Mouse (Mus musculus) urinary bladder, adult 18-20 months (tissue): ENCODE data around the gene Ranbp3l.
"Not testable (repeated sequence)": the region's sequence is repeated elsewhere in the genome, so short reads cannot be mapped to it uniquely, and the experiment has no call there.

Source experiments
- DNase-seq, 2 experiments: peaks; one replicate each; pipeline ENCODE4 v3.0.0; 2022; ENCODE audit warnings: low spot score in 2 of 2, mixed read lengths in 2 of 2

Gene Ranbp3l

GRCm38 (mm10) chr15:8967573-8968228 lies at the start of gene Ranbp3l:
TSS of gene Ranbp3l (plus strand) at chr15:8967949.
- DNase-seq: no peak

GRCm38 (mm10) chr15:8930061-8930460 lies 37.7 kb upstream of the Ranbp3l start:
- DNase-seq: no peak

GRCm38 (mm10) chr15:8936911-8937310 lies 30.8 kb upstream of the Ranbp3l start:
- no peak for DNase-seq

GRCm38 (mm10) chr15:8940861-8941260 lies 26.9 kb upstream of the Ranbp3l start:
- DNase-seq: no peak

GRCm38 (mm10) chr15:8950856-8951255 lies 16.9 kb upstream of the Ranbp3l start:
- DNase-seq: no peak

GRCm38 (mm10) chr15:8963323-8963722 lies 4.4 kb upstream of the Ranbp3l start:
- DNase-seq: no peak

GRCm38 (mm10) chr15:8968229-8968595 lies 463 bp downstream of the Ranbp3l start:
- DNase-seq: no peak

GRCm38 (mm10) chr15:8969061-8969635 lies 1.4 kb downstream of the Ranbp3l start:
- no peak for DNase-seq

GRCm38 (mm10) chr15:8991211-8991610 lies 23.5 kb downstream of the Ranbp3l start:
- no peak for DNase-seq

- no peak for DNase-seq
These were observed 24.4 kb downstream of the Ranbp3l start for GRCm38 (mm10) chr15:8991859-8992838.

- no peak for DNase-seq
These were observed 27.0 kb downstream of the Ranbp3l start for GRCm38 (mm10) chr15:8994608-8995277.

GRCm38 (mm10) chr15:8995490-8995889 lies 27.7 kb downstream of the Ranbp3l start:
- DNase-seq: no peak

- DNase-seq: no peak
These were observed 35.0 kb downstream of the Ranbp3l start for GRCm38 (mm10) chr15:9002762-9003161.

- no peak for DNase-seq
These were observed 41.4 kb downstream of the Ranbp3l start for GRCm38 (mm10) chr15:9009196-9009595.

GRCm38 (mm10) chr15:9014541-9014940 lies 46.8 kb downstream of the Ranbp3l start:
- DNase-seq: no peak

- DNase-seq: not testable (repeated sequence)
These were observed 47.7 kb downstream of the Ranbp3l start for GRCm38 (mm10) chr15:9015496-9015895.

GRCm38 (mm10) chr15:9055704-9056103 lies 88.0 kb downstream of the Ranbp3l start:
- no peak for DNase-seq

GRCm38 (mm10) chr15:9059856-9060255 lies 92.1 kb downstream of the Ranbp3l start:
- DNase-seq: no peak

GRCm38 (mm10) chr15:9061150-9061882 lies 93.6 kb downstream of the Ranbp3l start:
- no peak for DNase-seq

GRCm38 (mm10) chr15:9068881-9069280 lies 101.1 kb downstream of the Ranbp3l start:
- no peak for DNase-seq

GRCm38 (mm10) chr15:9070353-9070752 lies 102.6 kb downstream of the Ranbp3l start:
- no peak for DNase-seq
